Mouse (Mus musculus): ENCODE results near the gene Gdf10. TPM values are rescaled to one million over a fixed set of nuclear protein-coding genes. Genes with fewer than 3 reads are reported as not detected.

Gene Gdf10
- polyA plus RNA-seq, 1 experiment from 2014 or later: 1.8 TPM

Other genes with a start within 250 kb of the Gdf10 start
- gene Gdf2, start 17.5 kb downstream of the Gdf10 start, polyA plus RNA-seq (2016; fragmentation: Nextera tagmentation; extraction: Ambion mirVana): not detected in 2 replicates
- gene Rbp3, start 30.4 kb downstream of the Gdf10 start, polyA plus RNA-seq (2016; fragmentation: Nextera tagmentation; extraction: Ambion mirVana): 0.07 TPM in 2 replicates
- gene Zfp488, start 55.2 kb downstream of the Gdf10 start, polyA plus RNA-seq (2016; fragmentation: Nextera tagmentation; extraction: Ambion mirVana): 0.06 and 0.09 TPM in 2 replicates
- gene Gm30083, start 91.6 kb downstream of the Gdf10 start, polyA plus RNA-seq (2016; fragmentation: Nextera tagmentation; extraction: Ambion mirVana): not detected in 2 replicates
- gene Gm5460, start 93.2 kb downstream of the Gdf10 start, polyA plus RNA-seq (2016; fragmentation: Nextera tagmentation; extraction: Ambion mirVana): not detected in 2 replicates
- gene Antxrl, start 129.1 kb downstream of the Gdf10 start, polyA plus RNA-seq (2016; fragmentation: Nextera tagmentation; extraction: Ambion mirVana): not detected in 2 replicates
- gene Anxa8, start 162.4 kb downstream of the Gdf10 start, polyA plus RNA-seq (2016; fragmentation: Nextera tagmentation; extraction: Ambion mirVana): 0.47 and 0.91 TPM in 2 replicates
- gene A630023A22Rik, start 179.2 kb downstream of the Gdf10 start, polyA plus RNA-seq (2016; fragmentation: Nextera tagmentation; extraction: Ambion mirVana): not detected in 2 replicates
- 0.04 TPM in 1 of 2 replicates, not detected in the other for gene Npy4r, start 228.9 kb downstream of the Gdf10 start, polyA plus RNA-seq (2016; fragmentation: Nextera tagmentation; extraction: Ambion mirVana)

All from midbrain, embryonic 10.5 days (tissue).